Mouse (Mus musculus) spleen, adult 2 months (tissue): ENCODE measurements at regions not wholly inside any gene's neighbourhood (a gene's known extent, or its start where the extent isn't known, plus 50 kb on each side); places are given as distances from the start of the nearest gene placed in this dataset.
A peak's percentile ranks its signal among the peaks of the same experiment; 100 is the strongest.

Experiments
- DNase-seq, 2 experiments: peaks; one replicate each; pipeline versions ENCODE4 v3.0.0 to v3.0.0-alpha.2; 2012 to 2021; ENCODE audit warnings: low spot score in 2 of 2, low read depth in 1 of 2
- H3K27ac ChIP-seq: fragments of 200-500 bp; 2 replicates; pipeline ENCODE4 v1.5.1; 2012; ENCODE audit warnings: low read length, inconsistent platforms; ENCODE audit not compliant: insufficient read depth
- H3K27me3 ChIP-seq: fragments of 200-500 bp; 2 replicates; pipeline ENCODE4 v1.6.1; 2012; ENCODE audit warnings: mild to moderate bottlenecking, moderate library complexity, low read length, inconsistent platforms; ENCODE audit not compliant: control insufficient read depth, insufficient read depth
- H3K36me3 ChIP-seq: fragments of 200-500 bp; 2 replicates; pipeline ENCODE4 v1.6.1; 2012; ENCODE audit warnings: mild to moderate bottlenecking, low read length, inconsistent platforms; ENCODE audit not compliant: control insufficient read depth, insufficient read depth
- H3K4me1 ChIP-seq: fragments of 200-500 bp; 2 replicates; pipeline ENCODE4 v1.6.1; 2011; ENCODE audit warnings: inconsistent platforms; ENCODE audit not compliant: control insufficient read depth, insufficient read depth, insufficient read length
- H3K4me3 ChIP-seq: fragments of 200-500 bp; 2 replicates; pipeline ENCODE4 v1.5.1; 2011; ENCODE audit warnings: mild to moderate bottlenecking, inconsistent platforms; ENCODE audit not compliant: insufficient read depth, insufficient read length; ENCODE audit errors: extremely low read depth
- CTCF ChIP-seq: fragments of 200-500 bp; IDR thresholded peaks from 2 replicates; pipeline ENCODE4 v1.5.1; 2011; ENCODE audit warnings: mild to moderate bottlenecking, inconsistent platforms; ENCODE audit not compliant: insufficient read depth, insufficient read length, insufficient replicate concordance; ENCODE audit errors: extremely low read depth
- POLR2A ChIP-seq: fragments of 200-500 bp; IDR thresholded peaks from 2 replicates; pipeline ENCODE4 v1.6.1; 2011; ENCODE audit warnings: low read depth, low read length, inconsistent platforms
- WGBS: fragments of 180-500 bp; shearing (Covaris S2); methylation state at CpG from one replicate; pipeline ENCODE4 v1.1.7; 2018; 5-methylcytosine and 5-hydroxymethylcytosine counted together

- Histone ChIP-seq H3K27me3 (no peaks in the 10 kb centered on the region), H3K27ac (no peak overlapping the region), H3K4me1 (peaks cover 8% of the 10 kb centered on the region; the same call in 1 of the 2 replicates)
Measured at GRCm38 (mm10) chr16:95866866-95867420, 123.8 kb downstream of the Psmg1 start.

GRCm38 (mm10) chr16:95865603-95866002, 125.2 kb downstream of the Psmg1 start:
- no peak overlapping the region for H3K27ac ChIP-seq
- WGBS = 23% methylated on average over 1 of the region's 1 CpGs
- peaks cover 7% of the 10 kb centered on the region; the same call in 1 of the 2 replicates for H3K4me1 ChIP-seq
- no peak for DNase-seq
- no peaks in the 10 kb centered on the region for H3K27me3 ChIP-seq
- no peak overlapping the region for H3K4me3 ChIP-seq
- TF ChIP-seq CTCF (no peak), POLR2A (no peak)
- no peaks in the 10 kb centered on the region for H3K36me3 ChIP-seq

More at GRCm38 (mm10) chr16:95866866-95867420, 123.8 kb downstream of the Psmg1 start:
- no peak overlapping the region for H3K4me3 ChIP-seq
- 96% methylated on average over 1 of the region's 1 CpGs for WGBS
- DNase-seq = no peak
- H3K36me3 ChIP-seq = no peaks in the 10 kb centered on the region
- TF ChIP-seq POLR2A (no peak), CTCF (no peak)

- no peak for DNase-seq
- H3K27ac ChIP-seq = no peak overlapping the region
- H3K36me3 ChIP-seq = no peaks in the 10 kb centered on the region
- H3K4me3 ChIP-seq = no peak overlapping the region
- 70% methylated on average over 4 of the region's 4 CpGs for WGBS
- peaks cover 6% of the 10 kb centered on the region; the same call in 1 of the 2 replicates for H3K4me1 ChIP-seq
- no peaks in the 10 kb centered on the region for H3K27me3 ChIP-seq
- TF ChIP-seq POLR2A (no peak), CTCF (no peak)
Measured at GRCm38 (mm10) chr16:95864646-95865045, 126.1 kb downstream of the Psmg1 start.

DNA sequence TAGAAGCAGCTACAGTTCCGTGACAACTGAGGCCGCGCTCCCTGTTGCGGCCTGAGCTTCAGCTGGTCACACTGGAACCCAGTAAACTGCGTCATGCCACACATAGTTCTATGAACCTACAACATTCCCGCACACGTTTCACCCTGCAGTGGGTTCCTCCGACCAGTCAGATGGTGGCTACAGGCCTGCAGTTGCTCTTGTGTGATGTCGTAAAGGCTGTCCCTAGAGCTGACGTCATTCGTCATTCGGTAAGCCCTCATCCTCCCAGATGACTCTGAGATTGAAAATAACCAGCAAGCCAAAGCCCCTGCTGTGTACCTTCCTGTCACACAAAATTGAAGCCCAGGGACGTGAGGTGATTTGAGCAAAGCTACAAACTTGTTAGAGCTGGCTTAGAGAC, 126.7 kb downstream of the Psmg1 start:
- H3K27ac ChIP-seq = no peak overlapping the region
- no peaks in the 10 kb centered on the region for H3K27me3 ChIP-seq
- no peak overlapping the region for H3K4me3 ChIP-seq
- 84% methylated on average over 13 of the region's 13 CpGs for WGBS
- DNase-seq = no peak
- no peaks in the 10 kb centered on the region for H3K36me3 ChIP-seq
- no peak for TF ChIP-seq POLR2A
- H3K4me1 ChIP-seq = peaks cover 2% of the 10 kb centered on the region; the same call in 1 of the 2 replicates

DNA sequence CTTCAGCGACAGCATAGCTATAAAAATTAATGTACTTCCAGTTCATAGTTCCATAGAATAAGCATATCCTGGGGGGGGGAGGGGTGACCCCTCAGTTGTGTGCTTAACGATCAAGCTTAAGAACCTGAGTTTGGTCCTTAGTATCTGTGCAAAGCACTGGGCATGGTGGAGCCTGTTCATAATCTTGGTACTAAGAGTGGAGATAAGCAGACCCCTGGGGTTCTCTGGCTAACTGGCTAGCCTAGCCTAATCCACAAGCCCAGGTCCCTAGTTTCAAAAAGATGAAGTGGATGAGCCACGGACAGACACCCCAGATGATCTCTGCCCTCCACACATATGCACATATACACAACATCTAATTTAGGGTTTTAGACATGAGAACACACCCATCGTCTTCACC, 127.2 kb downstream of the Psmg1 start:
- 81% methylated on average over 4 of the region's 4 CpGs for WGBS

DNA sequence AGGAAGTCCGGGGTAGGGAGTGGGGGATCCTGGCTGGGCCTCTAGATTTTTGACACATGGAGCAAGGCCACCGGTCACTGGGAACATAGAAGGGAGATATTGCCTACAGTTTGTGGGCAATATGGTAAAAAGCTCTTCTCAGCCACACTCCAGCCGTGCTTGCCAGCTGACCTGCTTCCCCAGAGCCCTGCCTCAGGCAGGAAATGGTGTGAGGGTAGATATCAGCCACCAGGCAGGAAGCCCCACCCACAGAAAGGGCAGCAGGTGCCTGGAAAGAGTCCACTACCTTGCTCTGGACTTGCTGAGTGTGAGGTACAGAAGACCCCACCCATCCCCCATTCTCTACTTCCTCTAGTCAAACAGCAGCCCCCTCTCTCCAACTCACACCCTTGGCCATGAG, 128.1 kb downstream of the Psmg1 start:
- no peak overlapping the region for H3K27ac ChIP-seq

More for the DNA sequence above, 127.2 kb downstream of the Psmg1 start:
- TF ChIP-seq POLR2A = no peak
- no peak for TF ChIP-seq CTCF
- Histone ChIP-seq H3K4me1 (peaks cover 2% of the 10 kb centered on the region; the same call in 1 of the 2 replicates), H3K4me3 (no peak overlapping the region), H3K36me3 (no peaks in the 10 kb centered on the region), H3K27ac (no peak overlapping the region), H3K27me3 (no peaks in the 10 kb centered on the region)
- no peak for DNase-seq

GRCm38 (mm10) chr16:95861231-95861690, 129.5 kb downstream of the Psmg1 start:
- 51% methylated on average over 12 of the region's 12 CpGs for WGBS
- Histone ChIP-seq H3K4me1 (peaks cover 2% of the 10 kb centered on the region; the same call in 1 of the 2 replicates), H3K27ac (peak overlapping the region; percentile 39; the same call in 1 of the 2 replicates), H3K4me3 (no peak overlapping the region), H3K27me3 (no peaks in the 10 kb centered on the region), H3K36me3 (no peaks in the 10 kb centered on the region)
- no peak for DNase-seq
- no peak for TF ChIP-seq CTCF
- TF ChIP-seq POLR2A = no peak

More for the DNA sequence above, 128.1 kb downstream of the Psmg1 start:
- no peaks in the 10 kb centered on the region for H3K36me3 ChIP-seq
- WGBS = 5% methylated on average over 3 of the region's 3 CpGs
- peaks cover 2% of the 10 kb centered on the region; the same call in 1 of the 2 replicates for H3K4me1 ChIP-seq
- TF ChIP-seq CTCF = no peak
- no peak for TF ChIP-seq POLR2A
- H3K27me3 ChIP-seq = no peaks in the 10 kb centered on the region
- no peak for DNase-seq
- no peak overlapping the region for H3K4me3 ChIP-seq
